Mouse (Mus musculus) neural tube, embryonic 13.5 days (tissue): ENCODE data around the gene Pdlim3. TPM values are rescaled to one million over a fixed set of nuclear protein-coding genes. Genes with fewer than 3 reads are reported as not detected.
"Not testable (repeated sequence)": the region's sequence is repeated elsewhere in the genome, so short reads cannot be mapped to it uniquely, and the experiment has no call there.

Source experiments
- ATAC-seq: fragments of 200-750 bp; cut with Nextera tagmentation; 2 replicates; pipeline ENCODE4 v1.8.0; 2017; ENCODE audit warnings: low read depth, mild to moderate bottlenecking, moderate TSS enrichment, moderate library complexity
- H3K27ac ChIP-seq: fragments of 300-500 bp; sonication (generic); replicated peaks from 2 replicates; pipeline ENCODE4 v1.5.1; 2015; ENCODE audit warnings: moderate library complexity, mild to moderate bottlenecking, inconsistent platforms
- H3K27me3 ChIP-seq: fragments of 300-500 bp; sonication (generic); 2 replicates; pipeline ENCODE4 v1.6.1; 2015; ENCODE audit warnings: mild to moderate bottlenecking, inconsistent platforms
- H3K36me3 ChIP-seq: fragments of 300-500 bp; sonication (generic); 2 replicates; pipeline ENCODE4 v1.6.1; 2015; ENCODE audit warnings: mild to moderate bottlenecking, inconsistent platforms
- H3K4me1 ChIP-seq: fragments of 300-500 bp; sonication (generic); replicated peaks from 2 replicates; pipeline ENCODE4 v1.6.1; 2015; ENCODE audit warnings: inconsistent platforms
- H3K4me2 ChIP-seq: fragments of 300-500 bp; sonication (generic); 2 replicates; pipeline ENCODE4 v1.6.1; 2015; ENCODE audit warnings: inconsistent platforms, mild to moderate bottlenecking, moderate library complexity
- H3K4me3 ChIP-seq: fragments of 300-500 bp; sonication (generic); 2 replicates; pipeline ENCODE4 v1.5.1; 2015; ENCODE audit warnings: mild to moderate bottlenecking, inconsistent platforms
- H3K9ac ChIP-seq: fragments of 300-500 bp; sonication (generic); 2 replicates; pipeline ENCODE4 v1.6.1; 2015; ENCODE audit warnings: moderate library complexity, mild to moderate bottlenecking, inconsistent platforms
- H3K9me3 ChIP-seq: fragments of 300-500 bp; sonication (generic); 2 replicates; pipeline ENCODE4 v1.6.1; 2016; ENCODE audit warnings: inconsistent platforms
- WGBS: fragments of 180-500 bp; shearing (Covaris S2); methylation state at CpG from one replicate; pipeline ENCODE4 v1.1.7; 2015; 5-methylcytosine and 5-hydroxymethylcytosine counted together
- polyA plus RNA-seq: library from polyadenylated mRNA; unstranded; fragments of >200 nt; fragmentation: Nextera tagmentation; extraction: Ambion mirVana; gene quantifications from 2 replicates; pipeline ENCODE4 v1.2.1, GENCODE M21; 2015

Gene Pdlim3
- 15.1 and 18.5 TPM in 2 replicates for polyA plus RNA-seq

DNA sequence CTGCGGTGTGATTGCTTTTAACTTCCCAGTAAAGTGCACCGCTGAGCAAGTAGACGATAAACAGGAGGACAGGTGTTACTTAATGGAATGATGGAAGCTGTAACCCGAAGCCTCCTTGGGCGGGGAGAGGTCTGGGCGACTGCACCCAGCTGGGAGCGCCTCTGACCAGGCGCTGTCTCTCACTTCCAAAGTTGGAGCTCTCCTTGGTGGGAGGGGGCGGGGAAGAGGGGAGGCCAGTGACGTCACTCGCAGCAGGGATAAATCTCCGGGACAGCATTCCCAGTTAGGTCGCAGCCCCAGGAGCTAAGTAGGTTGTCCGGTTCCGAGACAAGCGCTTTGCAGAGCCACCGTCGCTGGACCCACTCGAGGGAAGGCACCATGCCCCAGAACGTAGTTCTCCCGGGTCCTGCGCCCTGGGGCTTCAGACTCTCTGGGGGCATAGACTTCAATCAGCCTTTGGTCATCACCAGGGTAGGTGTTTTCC is at the start of gene Pdlim3:
Gene Pdlim3, plus strand, starts transcription at position 260 of the 484 bp plus-strand sequence.
- WGBS = under 1% methylated on average over 22 of the region's 22 CpGs

DNA sequence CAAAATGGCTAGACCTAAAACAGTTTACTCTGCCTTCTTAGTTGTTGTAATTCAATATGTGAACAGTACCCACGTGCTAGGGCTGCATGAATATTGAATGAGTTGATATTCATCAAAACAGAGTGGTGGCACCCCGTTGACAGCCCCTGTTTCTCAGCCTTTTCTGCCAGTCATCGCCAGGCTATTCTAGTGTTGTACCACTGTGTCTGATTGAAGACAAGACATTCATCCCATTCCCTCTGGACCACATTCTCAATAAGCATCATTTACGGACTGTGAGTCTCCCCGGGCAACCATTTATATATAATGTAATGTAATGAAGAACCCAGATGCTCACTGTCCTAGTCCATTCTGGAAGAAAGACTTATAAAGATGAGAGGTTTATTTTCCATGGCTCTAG is 42.0 kb upstream of the Pdlim3 start:
- 41% methylated on average over 5 of the region's 5 CpGs for WGBS
- H3K27ac ChIP-seq = peak overlapping the region; percentile 54

More for the DNA sequence above, at the start of gene Pdlim3:
- peak within 1 kb of the TSS; percentile 45 for H3K9ac ChIP-seq
- H3K27me3 ChIP-seq = peaks cover 21% of the 10 kb centered on the region
- no peak within 1 kb of the TSS for H3K27ac ChIP-seq
- peak; percentile 78 for ATAC-seq
- H3K4me3 ChIP-seq = peak within 1 kb of the TSS; percentile 29
- H3K36me3 ChIP-seq = no peaks in the 10 kb centered on the region
- peak within 1 kb of the TSS; percentile 66 for H3K4me2 ChIP-seq
- peaks cover 17% of the 10 kb centered on the region for H3K4me1 ChIP-seq
- H3K9me3 ChIP-seq = no peaks in the 10 kb centered on the region

GRCm38 (mm10) chr8:45844097-45844885 is 41.0 kb upstream of the Pdlim3 start:
- Histone ChIP-seq H3K9me3 (no peaks in the 10 kb centered on the region), H3K4me1 (peaks cover 28% of the 10 kb centered on the region), H3K27ac (peak overlapping the region; percentile 54), H3K36me3 (no peaks in the 10 kb centered on the region), H3K4me3 (no peak overlapping the region), H3K4me2 (no peak overlapping the region), H3K9ac (no peak overlapping the region), H3K27me3 (no peaks in the 10 kb centered on the region)
- ATAC-seq = peak; percentile 79
- WGBS = 50% methylated on average over 6 of the region's 6 CpGs

More for the DNA sequence above, 42.0 kb upstream of the Pdlim3 start:
- no peaks in the 10 kb centered on the region for H3K27me3 ChIP-seq
- peaks cover 28% of the 10 kb centered on the region for H3K4me1 ChIP-seq
- H3K36me3 ChIP-seq = no peaks in the 10 kb centered on the region
- peak; percentile 73 for ATAC-seq
- no peak overlapping the region for H3K4me2 ChIP-seq
- H3K4me3 ChIP-seq = no peak overlapping the region
- no peaks in the 10 kb centered on the region for H3K9me3 ChIP-seq
- no peak overlapping the region for H3K9ac ChIP-seq

DNA sequence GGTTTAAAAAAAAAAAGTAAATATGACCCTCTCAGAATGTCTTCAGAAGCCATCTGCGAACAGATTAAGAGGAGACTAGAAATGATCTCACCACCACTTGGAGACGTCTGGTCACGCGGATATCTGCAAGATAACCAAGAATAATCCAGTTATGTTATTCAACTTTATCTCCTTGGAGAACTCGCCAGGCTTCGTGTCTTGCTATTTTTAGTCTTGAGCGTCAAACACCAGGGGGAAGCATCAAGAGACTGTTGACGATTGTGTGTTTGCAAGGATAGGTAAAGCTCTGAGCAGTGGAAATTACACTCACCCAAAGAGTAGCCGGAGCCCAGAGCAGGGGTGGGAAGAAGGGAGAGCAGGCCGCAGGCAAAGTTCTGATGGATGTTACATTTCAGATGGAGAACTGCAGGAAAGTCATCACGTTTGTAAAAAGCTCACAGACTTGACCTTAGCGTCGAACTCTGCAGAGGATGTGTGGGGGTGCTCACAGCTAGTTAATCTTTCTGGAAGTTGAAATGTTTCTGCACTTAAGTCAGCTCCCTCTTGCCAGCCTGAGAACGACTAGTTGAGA is 40.3 kb upstream of the Pdlim3 start:
- Histone ChIP-seq H3K27me3 (no peaks in the 10 kb centered on the region), H3K27ac (peak overlapping the region; percentile 29; the same call in 1 of the 2 replicates)
- WGBS = 81% methylated on average over 14 of the region's 14 CpGs

GRCm38 (mm10) chr8:45845906-45846305 is 39.4 kb upstream of the Pdlim3 start:
- Histone ChIP-seq H3K4me3 (no peak overlapping the region), H3K27ac (no peak overlapping the region), H3K9me3 (no peaks in the 10 kb centered on the region), H3K36me3 (no peaks in the 10 kb centered on the region), H3K9ac (no peak overlapping the region), H3K4me1 (peaks cover 28% of the 10 kb centered on the region), H3K4me2 (no peak overlapping the region), H3K27me3 (no peaks in the 10 kb centered on the region)
- ATAC-seq = no peak
- 77% methylated on average over 4 of the region's 4 CpGs for WGBS

More for the DNA sequence above, 40.3 kb upstream of the Pdlim3 start:
- H3K36me3 ChIP-seq = no peaks in the 10 kb centered on the region
- no peak overlapping the region for H3K9ac ChIP-seq
- H3K4me3 ChIP-seq = no peak overlapping the region
- ATAC-seq = no peak
- H3K4me2 ChIP-seq = no peak overlapping the region
- H3K9me3 ChIP-seq = no peaks in the 10 kb centered on the region
- H3K4me1 ChIP-seq = peaks cover 28% of the 10 kb centered on the region

DNA sequence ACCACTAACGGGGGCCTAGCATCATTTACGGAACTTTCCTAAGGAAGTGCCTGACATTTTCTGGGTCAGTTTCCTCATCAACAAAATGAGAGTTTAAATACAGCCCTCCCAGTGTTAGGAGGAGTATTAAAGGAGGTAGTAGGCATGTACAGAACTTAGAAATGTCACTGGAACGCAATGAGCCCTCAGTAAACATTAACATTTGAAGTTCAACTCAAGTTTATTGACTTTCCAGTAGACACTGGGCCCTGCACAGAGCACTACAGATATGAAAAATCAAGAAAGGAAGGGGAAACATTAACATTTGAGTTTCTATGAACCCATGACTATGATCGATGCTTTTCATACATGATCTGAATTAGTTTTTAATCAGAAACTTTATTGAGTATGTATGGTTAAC is 30.1 kb upstream of the Pdlim3 start:
- Histone ChIP-seq H3K4me3 (no peak overlapping the region), H3K4me2 (no peak overlapping the region), H3K27me3 (no peaks in the 10 kb centered on the region), H3K36me3 (no peaks in the 10 kb centered on the region), H3K27ac (no peak overlapping the region), H3K4me1 (peaks cover 10% of the 10 kb centered on the region; the same call in 1 of the 2 replicates), H3K9me3 (no peaks in the 10 kb centered on the region), H3K9ac (no peak overlapping the region)
- 95% methylated on average over 4 of the region's 4 CpGs for WGBS
- ATAC-seq = no peak

DNA sequence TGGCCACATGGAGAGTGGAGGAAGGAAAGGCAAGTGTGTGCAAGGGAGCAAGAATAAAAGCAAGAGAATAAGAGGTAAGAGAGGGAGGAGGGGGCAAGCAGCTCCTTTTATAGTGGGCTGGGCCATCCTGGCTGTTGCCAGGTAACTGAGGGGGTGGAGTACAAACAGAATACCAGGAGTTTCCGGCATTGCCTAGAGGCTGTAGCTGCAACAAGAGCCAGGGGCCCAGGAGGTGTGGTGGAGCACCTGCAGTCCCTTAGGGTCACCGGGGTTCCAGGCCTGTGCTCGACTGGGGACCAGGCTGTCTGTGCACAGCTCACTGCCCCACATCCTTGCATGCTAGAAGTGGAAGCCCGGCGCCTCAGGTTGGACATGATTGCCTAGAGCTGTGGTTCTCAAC is 27.5 kb upstream of the Pdlim3 start:
- no peaks in the 10 kb centered on the region for H3K36me3 ChIP-seq
- H3K4me3 ChIP-seq = no peak overlapping the region
- H3K27me3 ChIP-seq = no peaks in the 10 kb centered on the region
- 49% methylated on average over 5 of the region's 5 CpGs for WGBS
- ATAC-seq = 0 out of 2 replicates have a peak, but pooled peaks have one; percentile 23
- H3K9ac ChIP-seq = no peak overlapping the region
- H3K4me2 ChIP-seq = no peak overlapping the region
- H3K9me3 ChIP-seq = no peaks in the 10 kb centered on the region
- H3K4me1 ChIP-seq = peaks cover 10% of the 10 kb centered on the region; the same call in 1 of the 2 replicates
- H3K27ac ChIP-seq = no peak overlapping the region

DNA sequence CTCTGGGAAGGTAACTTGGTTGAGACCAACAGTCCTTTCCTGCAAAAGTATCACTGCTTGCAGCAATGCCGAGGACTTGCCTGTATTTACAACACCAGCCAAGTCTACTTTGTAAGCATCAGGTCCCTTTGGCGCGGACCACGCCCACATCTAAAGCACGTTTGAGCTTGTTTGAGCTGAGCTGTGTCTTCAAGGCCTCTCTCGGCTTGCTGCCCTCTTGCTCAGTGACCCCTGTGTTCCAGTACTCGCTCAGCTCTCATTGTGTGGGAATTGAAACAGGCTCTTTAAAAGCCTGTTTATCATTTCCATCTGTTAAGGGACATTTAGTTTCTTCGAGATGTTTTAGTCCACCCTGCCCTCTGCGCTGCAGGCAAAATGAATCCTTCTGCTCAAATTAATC is 26.9 kb upstream of the Pdlim3 start:
- H3K27ac ChIP-seq = no peak overlapping the region
- no peaks in the 10 kb centered on the region for H3K27me3 ChIP-seq
- no peak for ATAC-seq
- H3K36me3 ChIP-seq = no peaks in the 10 kb centered on the region
- WGBS = 35% methylated on average over 9 of the region's 9 CpGs
- H3K4me3 ChIP-seq = no peak overlapping the region
- H3K9ac ChIP-seq = no peak overlapping the region
- no peak overlapping the region for H3K4me2 ChIP-seq
- H3K9me3 ChIP-seq = no peaks in the 10 kb centered on the region
- peaks cover 10% of the 10 kb centered on the region; the same call in 1 of the 2 replicates for H3K4me1 ChIP-seq

DNA sequence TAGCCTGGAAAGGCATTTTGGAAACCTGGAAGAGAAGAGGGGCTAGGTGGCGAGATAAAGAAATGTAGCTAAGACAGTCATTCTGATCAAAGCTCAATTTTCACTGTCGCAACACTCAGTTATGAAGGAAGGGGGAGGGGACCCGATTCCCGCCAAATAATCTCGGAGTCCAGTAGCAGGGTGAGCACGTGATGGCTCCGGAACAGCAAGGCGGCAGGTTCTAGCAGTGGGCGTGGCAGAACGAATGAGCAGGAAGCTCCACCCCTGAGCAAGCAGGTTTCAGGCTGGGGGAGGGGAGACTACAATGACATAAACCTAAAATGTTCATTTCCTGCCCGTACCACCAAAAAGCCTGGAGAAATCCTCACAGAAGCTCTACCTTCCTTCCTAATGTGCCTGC is 13.7 kb upstream of the Pdlim3 start:
- H3K27me3 ChIP-seq, H3K36me3 ChIP-seq, ATAC-seq, H3K9me3 ChIP-seq, H3K4me2 ChIP-seq, H3K27ac ChIP-seq, H3K9ac ChIP-seq, H3K4me3 ChIP-seq: not testable (repeated sequence)
- H3K4me1 ChIP-seq = peaks cover 12% of the 10 kb centered on the region
- 84% methylated on average over 11 of the region's 11 CpGs for WGBS

GRCm38 (mm10) chr8:45872077-45872476 is 13.2 kb upstream of the Pdlim3 start:
- Histone ChIP-seq H3K4me3 (no peak overlapping the region), H3K27me3 (no peaks in the 10 kb centered on the region), H3K4me1 (peaks cover 12% of the 10 kb centered on the region), H3K4me2 (no peak overlapping the region), H3K27ac (no peak overlapping the region), H3K36me3 (no peaks in the 10 kb centered on the region), H3K9ac (no peak overlapping the region), H3K9me3 (no peaks in the 10 kb centered on the region)
- no peak for ATAC-seq
- 83% methylated on average over 7 of the region's 7 CpGs for WGBS

- no peak overlapping the region for H3K9ac ChIP-seq
- H3K27me3 ChIP-seq = no peaks in the 10 kb centered on the region
- whole genome bisulfite sequencing = 19% methylated on average over 10 of the region's 10 CpGs
- peak overlapping the region; percentile 25; the same call in 1 of the 2 replicates for H3K4me2 ChIP-seq
- H3K9me3 ChIP-seq = no peaks in the 10 kb centered on the region
- ATAC-seq = peak; percentile 86
- peaks cover 12% of the 10 kb centered on the region for H3K4me1 ChIP-seq
- peak overlapping the region; percentile 83 for H3K27ac ChIP-seq
- H3K36me3 ChIP-seq = no peaks in the 10 kb centered on the region
- H3K4me3 ChIP-seq = no peak overlapping the region
Measured at GRCm38 (mm10) chr8:45874945-45875626, 10.2 kb upstream of the Pdlim3 start.

- Histone ChIP-seq H3K27ac (no peak overlapping the region), H3K36me3 (no peaks in the 10 kb centered on the region), H3K27me3 (no peaks in the 10 kb centered on the region), H3K9me3 (no peaks in the 10 kb centered on the region), H3K4me2 (no peak overlapping the region), H3K4me1 (peaks cover 12% of the 10 kb centered on the region), H3K9ac (no peak overlapping the region), H3K4me3 (no peak overlapping the region)
- no peak for ATAC-seq
- 77% methylated on average over 5 of the region's 5 CpGs for WGBS
Measured at GRCm38 (mm10) chr8:45876397-45876796, 8.9 kb upstream of the Pdlim3 start.
